Mouse (Mus musculus): Measurements from ENCODE around the gene Tbl2.

Tbl2 gene

DNA sequence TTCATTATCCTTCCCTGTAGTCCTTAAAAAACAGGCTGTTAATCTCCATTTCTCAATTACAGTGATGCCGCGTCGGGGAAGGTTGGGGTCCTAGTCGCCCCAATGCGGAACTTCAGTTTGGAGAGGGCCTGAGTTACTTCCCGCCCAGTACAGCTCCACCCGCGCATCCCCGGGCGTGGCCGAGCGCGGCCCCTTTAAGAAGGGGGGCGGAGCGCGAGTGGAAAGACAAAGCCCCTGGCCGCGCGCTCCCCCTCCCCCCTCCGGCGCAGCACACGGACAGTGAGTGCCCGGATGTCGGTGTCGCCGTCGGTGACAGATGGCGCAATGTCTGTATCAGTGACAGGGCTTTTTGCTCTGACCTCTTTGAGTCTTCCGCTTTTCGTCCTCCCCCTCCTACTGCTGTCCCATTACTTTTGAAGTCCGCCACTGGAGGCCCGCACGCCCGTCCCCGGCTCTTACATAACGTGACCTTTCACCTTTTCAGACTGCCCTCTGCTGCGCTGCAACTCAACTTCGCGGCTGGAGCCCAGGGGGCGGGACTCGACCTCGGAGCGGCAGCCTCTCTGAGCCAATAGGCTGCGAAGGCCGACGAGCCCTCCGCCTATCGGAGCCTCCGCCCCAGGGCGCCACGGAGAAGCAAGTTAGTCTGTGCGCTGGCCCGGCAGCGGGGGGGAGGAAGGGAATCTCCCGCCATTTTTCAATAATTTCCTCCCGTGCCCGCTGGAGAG, 37.3 kb downstream of the Tbl2 start, which contains the start of gene Baz1b:
TSS of gene Baz1b (plus strand) at position 644 of the 728 bp plus-strand sequence.
- DNase-seq (ENCODE audit: low read depth, low spot score) = peak; percentile 96

DNA sequence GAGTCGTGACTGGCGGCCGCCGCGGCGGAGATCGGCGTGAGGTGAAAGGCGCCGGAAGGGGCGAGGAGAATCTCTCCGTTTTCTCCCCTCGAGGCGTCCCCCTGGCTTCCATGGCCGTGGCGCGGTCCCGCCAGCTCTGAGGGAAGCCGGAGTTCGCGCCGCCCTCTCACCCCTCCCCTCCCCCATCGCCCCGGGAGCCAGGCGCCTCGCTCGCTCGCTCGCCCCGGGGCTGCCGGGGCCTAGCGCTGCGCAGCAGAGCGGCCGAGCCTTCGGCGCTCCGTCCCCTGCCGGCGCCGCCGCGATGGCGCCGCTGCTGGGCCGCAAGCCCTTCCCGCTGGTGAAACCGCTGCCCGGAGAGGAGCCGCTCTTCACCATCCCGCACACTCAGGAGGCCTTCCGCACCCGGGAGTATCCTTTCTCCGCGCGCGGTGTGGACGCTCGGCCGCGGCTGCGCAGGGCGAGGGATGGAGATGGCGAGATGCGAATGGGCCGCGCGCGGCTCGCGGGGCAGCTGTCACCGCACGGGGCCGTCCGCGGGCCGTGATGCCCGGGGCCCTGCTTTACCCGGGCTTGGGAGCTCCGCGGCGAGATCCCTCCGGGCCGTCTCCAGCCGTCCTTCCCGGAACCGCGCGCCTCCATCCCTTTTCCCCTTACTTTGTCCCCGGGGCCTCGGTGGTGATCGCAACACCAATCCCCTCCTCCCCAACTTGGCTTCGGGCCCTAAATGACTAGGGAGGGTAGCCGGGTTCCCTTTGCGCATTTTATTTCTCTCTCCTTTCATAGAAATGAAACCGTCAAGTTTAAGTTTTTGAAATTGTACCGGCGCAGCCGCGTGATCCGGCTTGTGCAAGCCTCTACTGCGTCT, 38.1 kb downstream of the Tbl2 start:
- DNase-seq (ENCODE audit: low read depth, low spot score) = no peak

DNA sequence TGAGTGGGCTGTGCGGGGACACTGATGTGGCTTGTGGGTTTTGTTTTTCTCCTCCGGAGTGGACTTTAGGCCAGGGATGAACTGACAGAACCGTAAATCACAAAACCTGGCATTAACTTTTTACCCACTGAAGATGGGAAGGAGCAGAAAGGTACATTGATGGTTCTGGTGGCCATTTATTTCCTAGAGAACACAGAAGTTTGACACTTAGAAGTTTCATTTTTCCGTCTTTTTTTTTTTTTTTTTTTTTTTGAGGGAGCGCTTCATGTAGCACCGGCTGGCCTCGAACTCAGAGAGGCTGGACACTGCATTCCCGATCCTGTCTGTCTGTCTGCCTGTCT, 38.7 kb downstream of the Tbl2 start:
- no peak for DNase-seq (ENCODE audit: low read depth, low spot score)

DNA sequence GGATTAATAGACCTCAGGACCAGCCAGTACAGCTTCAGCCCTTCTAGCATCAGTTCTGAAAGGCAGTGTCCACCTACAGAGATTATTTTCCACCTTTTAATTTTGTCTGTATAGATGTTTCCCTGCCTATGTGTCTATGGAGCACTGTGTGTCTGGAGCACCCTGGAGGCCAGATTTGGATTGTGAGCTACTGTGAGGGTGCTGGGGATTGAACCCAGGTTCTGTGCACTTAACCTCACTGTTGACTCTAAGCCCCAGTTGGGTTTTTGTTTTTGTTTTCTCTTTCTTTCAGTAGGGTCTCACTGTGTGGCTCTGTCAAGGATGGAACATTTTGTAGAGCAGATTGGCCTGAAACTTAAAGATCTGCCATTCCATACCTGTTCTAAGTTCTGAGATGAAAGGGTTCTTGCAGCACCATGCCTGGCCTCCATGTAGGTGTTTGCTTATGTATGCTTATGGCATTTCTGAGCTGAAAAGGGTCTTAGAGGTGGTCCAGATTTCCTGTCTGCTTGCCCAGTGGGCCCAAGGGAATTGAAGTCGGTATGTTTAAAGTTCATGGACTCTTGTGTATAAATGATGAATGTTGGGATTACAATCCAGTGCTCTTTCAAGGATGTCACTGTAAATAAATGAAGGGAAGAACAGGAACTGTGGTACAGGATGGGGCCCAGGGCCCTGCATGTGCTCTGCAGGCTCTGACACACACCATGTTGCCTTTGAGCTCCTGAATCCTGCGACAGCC, 40.0 kb downstream of the Tbl2 start:
- no peak for DNase-seq (ENCODE audit: low read depth, low spot score)

DNA sequence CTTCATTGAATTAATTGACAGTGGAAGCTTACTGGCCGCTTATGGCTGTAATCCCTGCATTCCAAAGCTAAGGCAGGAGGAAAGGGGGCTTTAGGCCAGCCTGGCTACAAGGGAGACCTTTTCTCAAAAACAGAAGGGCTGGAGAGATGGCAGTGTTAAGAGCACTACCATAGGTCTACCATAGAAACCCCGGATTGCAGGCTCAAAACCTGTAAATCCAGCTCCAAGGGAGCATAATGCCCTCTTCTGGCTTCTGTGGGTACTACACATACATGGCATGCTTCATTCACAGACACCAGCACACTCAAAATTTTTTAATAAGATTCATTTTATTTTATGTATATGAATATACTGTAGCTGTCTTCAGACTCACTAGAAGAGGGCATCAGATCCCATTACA, 42.2 kb downstream of the Tbl2 start:
- peak; percentile 80 for DNase-seq (ENCODE audit: low read depth, low spot score)

DNA sequence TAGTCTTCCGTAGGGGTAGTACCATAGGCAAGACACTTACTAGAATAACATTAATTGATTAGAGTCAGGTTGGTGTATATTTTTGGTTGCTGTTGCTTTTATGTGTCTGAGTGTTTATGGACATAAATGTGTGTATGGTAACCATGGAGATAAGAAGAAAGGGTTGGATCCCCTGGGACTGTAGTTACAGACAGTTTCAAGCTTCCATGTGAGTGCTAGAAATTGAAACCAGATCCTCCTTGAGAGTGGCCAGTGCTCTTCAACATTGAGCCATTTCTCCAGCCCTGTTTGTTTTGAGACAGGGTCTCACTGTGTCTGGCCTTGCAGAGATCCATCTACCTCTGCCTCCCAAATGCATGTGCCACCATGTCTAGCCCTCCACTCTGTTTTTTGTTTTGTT, 43.0 kb downstream of the Tbl2 start:
- DNase-seq (ENCODE audit: low read depth, low spot score) = no peak

DNA sequence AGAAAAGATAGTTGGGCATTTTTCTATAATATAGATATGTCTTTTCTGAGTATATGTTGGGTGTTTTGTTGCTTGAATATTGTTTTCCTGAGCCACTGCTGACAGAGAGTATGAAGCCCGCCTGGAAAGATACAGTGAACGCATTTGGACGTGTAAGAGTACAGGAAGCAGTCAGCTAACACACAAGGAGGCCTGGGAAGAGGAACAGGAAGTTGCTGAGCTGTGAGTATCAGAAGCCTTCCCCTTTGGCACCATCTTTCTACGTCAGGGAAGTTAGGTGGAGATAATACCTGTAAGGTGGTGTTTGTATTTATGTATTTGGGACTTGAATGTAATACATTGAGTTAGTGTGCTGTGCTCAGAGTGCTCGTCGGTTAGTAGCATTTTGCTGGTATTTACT, 46.9 kb downstream of the Tbl2 start:
- DNase-seq (ENCODE audit: low read depth, low spot score) = no peak

DNA sequence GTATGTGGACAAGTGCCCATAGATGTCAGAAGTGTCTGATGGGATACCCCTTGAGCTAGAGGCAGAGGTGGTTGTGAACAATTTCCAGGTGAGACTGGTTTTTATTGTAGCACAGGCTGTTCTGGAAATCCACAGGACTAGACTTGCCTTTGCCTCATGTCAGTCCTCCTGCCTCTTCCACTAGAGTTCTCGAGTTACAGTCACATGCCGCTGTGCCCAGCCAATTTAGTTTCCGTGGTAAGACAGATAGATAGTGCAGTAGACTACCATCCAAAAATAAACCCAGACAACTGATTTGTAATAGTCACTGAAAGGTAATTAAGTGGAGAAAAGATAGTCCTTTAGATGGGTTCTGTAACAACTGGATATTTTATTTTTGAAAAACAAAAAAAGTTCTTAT, 53.3 kb downstream of the Tbl2 start:
- DNase-seq (ENCODE audit: low read depth, low spot score) = no peak

DNA sequence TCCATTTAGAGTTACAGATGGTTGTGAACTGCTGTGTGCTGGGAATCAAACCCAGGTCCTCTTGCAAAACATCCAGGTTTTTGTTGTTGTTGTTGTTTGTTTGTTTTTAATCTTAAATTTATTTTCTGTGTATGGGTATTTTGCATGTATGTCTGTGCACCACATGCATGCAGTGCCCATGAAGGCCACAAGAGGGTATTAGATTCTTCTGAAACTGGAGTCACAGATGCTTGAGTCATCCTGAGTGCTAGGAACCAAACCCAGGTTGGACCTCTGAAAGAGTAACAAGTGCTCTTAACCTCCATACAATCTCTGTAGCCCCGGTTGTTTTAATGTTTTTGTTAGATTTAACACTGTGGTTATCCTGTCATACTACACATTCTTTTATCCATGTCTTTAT, 58.7 kb downstream of the Tbl2 start:
- DNase-seq (ENCODE audit: low read depth, low spot score) = no peak

All from forelimb bud, embryonic 11.5 days (tissue).